In genomic region chr8:50878198-50878597, GRCm38 (mm10) we compare ENCODE assay signal across 19 mouse cellular contexts.
DNase-seq lines count a peak whose midpoint lies in the region; TF ChIP-seq lines count a peak whose summit lies in the region.
"Had no signal": no experiment of that assay in that cellular context is flagged by ENCODE, and none has a peak within 500 bp of the region (broad histone marks: within the 10 kb centered on the region; RNA-seq: fewer than 3 reads in every experiment).

No protein-coding gene starts in this region.

- no peak overlapping the region for H3K27ac ChIP-seq in layer of hippocampus, adult 2 months
- H3K27ac ChIP-seq: embryonic facial prominence, embryonic 12.5 days; embryonic facial prominence, embryonic 15.5 days; gastrocnemius, adult 2 months; hindbrain, embryonic 12.5 days; hindbrain, embryonic 15.5 days had no signal

- TF ChIP-seq CTCF in layer of hippocampus, adult 2 months (conservative IDR thresholded peaks at IDR 0.05) = peak; percentile 24

- no peak for DNase-seq in layer of hippocampus, adult 2 months (ENCODE audit: low spot score in 2 of 2)
- DNase-seq in layer of hippocampus, adult 9-10 months (ENCODE audit: low spot score) = no peak
- DNase-seq in ES-CJ7 (ENCODE audit: low read depth, low spot score) (peak; percentile 54), ZHBTc4 (ENCODE audit: low read depth, low spot score) (peak; percentile 47)
- no peak for DNase-seq in gastrocnemius, adult 8-10 months (ENCODE audit: low spot score in 2 of 2)
- no peak for DNase-seq in gastrocnemius, postnatal 25 days
- DNase-seq in cerebellum, postnatal 25 days = no peak
- DNase-seq: adrenal gland, adult 2 months; adrenal gland, postnatal 14 days; cerebellum, adult 11-12 months; cerebellum, adult 9-10 months; cerebellum, postnatal 14 days; forebrain, postnatal 0 days; gastrocnemius, adult 2 months; heart, adult 11 months had no signal

- H3K4me3 ChIP-seq in layer of hippocampus, adult 2 months = no peak overlapping the region
- H3K4me3 ChIP-seq: embryonic facial prominence, embryonic 12.5 days; embryonic facial prominence, embryonic 15.5 days; gastrocnemius, adult 2 months; hindbrain, embryonic 12.5 days; hindbrain, embryonic 15.5 days had no signal

Comparison
In these comparisons a context has a peak if more than half of its experiments do, and no peak if none do; other contexts are left out.
1. DNase-seq: peak in ES-CJ7 (single experiment) and ZHBTc4 (single experiment); none in layer of hippocampus, adult 2 months (0 of 2), layer of hippocampus, adult 9-10 months (single experiment), gastrocnemius, adult 8-10 months (0 of 2), gastrocnemius, postnatal 25 days (single experiment) and cerebellum, postnatal 25 days (0 of 2).